Mouse (Mus musculus) right cerebral cortex, postnatal 4 days (tissue): Measurements from ENCODE around the gene Il5.

Experiments
- DNase-seq: peaks from one replicate; pipeline ENCODE4 v3.0.0-alpha.2; 2022

Gene Il5

GRCm38 (mm10) chr11:53720715-53721114 lies at the start of gene Il5:
Gene Il5, plus strand, starts transcription at chr11:53720794.
- DNase-seq = no peak

GRCm38 (mm10) chr11:53671414-53671813 lies 49.2 kb upstream of the Il5 start:
- no peak for DNase-seq

GRCm38 (mm10) chr11:53680141-53680540 lies 40.5 kb upstream of the Il5 start:
- no peak for DNase-seq

- DNase-seq = no peak
These were observed 38.9 kb upstream of the Il5 start for GRCm38 (mm10) chr11:53681686-53682085.

GRCm38 (mm10) chr11:53682170-53682569 lies 38.4 kb upstream of the Il5 start:
- DNase-seq = no peak

- DNase-seq = no peak
These were observed 37.5 kb upstream of the Il5 start for GRCm38 (mm10) chr11:53682994-53683530.

- DNase-seq = no peak
These were observed 28.6 kb upstream of the Il5 start for GRCm38 (mm10) chr11:53691979-53692378.

- DNase-seq = no peak
These were observed 22.1 kb upstream of the Il5 start for GRCm38 (mm10) chr11:53698521-53698920.

GRCm38 (mm10) chr11:53699351-53699750 lies 21.2 kb upstream of the Il5 start:
- DNase-seq = no peak

- peak; percentile 41 for DNase-seq
These were observed 14.2 kb upstream of the Il5 start for GRCm38 (mm10) chr11:53706236-53706933.

- peak; percentile 85 for DNase-seq
These were observed 13.5 kb upstream of the Il5 start, which contains the start of gene Rad50 for GRCm38 (mm10) chr11:53706934-53707717. Gene Rad50, minus strand, starts transcription at chr11:53707319.

GRCm38 (mm10) chr11:53707718-53708009 lies 12.9 kb upstream of the Il5 start:
- DNase-seq = no peak

GRCm38 (mm10) chr11:53719701-53720100 lies 893 bp upstream of the Il5 start:
- no peak for DNase-seq

- DNase-seq = no peak
These were observed 10.9 kb downstream of the Il5 start for GRCm38 (mm10) chr11:53731457-53731856.

GRCm38 (mm10) chr11:53732244-53732643 lies 11.7 kb downstream of the Il5 start:
- no peak for DNase-seq

GRCm38 (mm10) chr11:53733824-53734223 lies 13.2 kb downstream of the Il5 start:
- DNase-seq = no peak

GRCm38 (mm10) chr11:53734431-53734830 lies 13.8 kb downstream of the Il5 start:
- DNase-seq = no peak

- no peak for DNase-seq
These were observed 14.5 kb downstream of the Il5 start for GRCm38 (mm10) chr11:53734970-53735681.

GRCm38 (mm10) chr11:53735682-53736245 lies 15.2 kb downstream of the Il5 start:
- peak; percentile 44 for DNase-seq

GRCm38 (mm10) chr11:53736771-53737572 lies 16.4 kb downstream of the Il5 start:
- peak; percentile 76 for DNase-seq

GRCm38 (mm10) chr11:53737573-53737946 lies 17.0 kb downstream of the Il5 start:
- peak; percentile 23 for DNase-seq

GRCm38 (mm10) chr11:53742353-53742752 lies 21.8 kb downstream of the Il5 start:
- no peak for DNase-seq
